Mouse (Mus musculus) lung, postnatal 4 days (tissue): ENCODE measurements around the gene Eef1akmt3.

ENCODE experiments used
- DNase-seq, 2 experiments: peaks; one replicate each; pipeline ENCODE4 v3.0.0; 2021

Eef1akmt3 gene

GRCm38 (mm10) chr10:127049395-127050118 lies 8.2 kb upstream of the Eef1akmt3 start:
- no peak for DNase-seq

GRCm38 (mm10) chr10:127048608-127049394 lies 7.5 kb upstream of the Eef1akmt3 start:
- no peak for DNase-seq

- no peak for DNase-seq
Measured at GRCm38 (mm10) chr10:127047954-127048353, 6.6 kb upstream of the Eef1akmt3 start, which contains the start of gene Cyp27b1. Gene Cyp27b1 (plus strand): TSS chr10:127048250.

GRCm38 (mm10) chr10:127043187-127043586 lies 1.9 kb upstream of the Eef1akmt3 start:
- DNase-seq, result no peak

- no peak for DNase-seq
Measured at GRCm38 (mm10) chr10:127042468-127043115, 1.3 kb upstream of the Eef1akmt3 start.

GRCm38 (mm10) chr10:127041774-127042338 lies 543 bp upstream of the Eef1akmt3 start:
- DNase-seq, result peak; percentile 91

- no peak for DNase-seq
Measured at GRCm38 (mm10) chr10:127040569-127041214, 621 bp downstream of the Eef1akmt3 start.

- no peak for DNase-seq
Measured at GRCm38 (mm10) chr10:127037641-127038040, 3.7 kb downstream of the Eef1akmt3 start.

GRCm38 (mm10) chr10:127036273-127036672 lies 5.0 kb downstream of the Eef1akmt3 start:
- no peak for DNase-seq

- no peak for DNase-seq
Measured at GRCm38 (mm10) chr10:127033301-127033741, 8.0 kb downstream of the Eef1akmt3 start.

- DNase-seq, result peak; percentile 92 to 95
Measured at GRCm38 (mm10) chr10:127030336-127031296, 10.7 kb downstream of the Eef1akmt3 start, which contains the start of gene Tsfm. Gene Tsfm (minus strand): TSS chr10:127030840.

- DNase-seq, result no peak
Measured at GRCm38 (mm10) chr10:127018422-127018821, 22.9 kb downstream of the Eef1akmt3 start.

GRCm38 (mm10) chr10:127017071-127017470 lies 24.2 kb downstream of the Eef1akmt3 start:
- DNase-seq, result no peak

- peak; percentile 34 to 43 for DNase-seq
Measured at GRCm38 (mm10) chr10:127016488-127016887, 24.8 kb downstream of the Eef1akmt3 start.

- DNase-seq, result no peak
Measured at GRCm38 (mm10) chr10:127003806-127004205, 37.5 kb downstream of the Eef1akmt3 start.

- no peak for DNase-seq
Measured at GRCm38 (mm10) chr10:127003334-127003733, 38.0 kb downstream of the Eef1akmt3 start.

GRCm38 (mm10) chr10:127002765-127003164 lies 38.5 kb downstream of the Eef1akmt3 start:
- no peak for DNase-seq

- no peak for DNase-seq
Measured at GRCm38 (mm10) chr10:127002056-127002455, 39.3 kb downstream of the Eef1akmt3 start.

- DNase-seq, result no peak
Measured at GRCm38 (mm10) chr10:127001297-127001696, 40.0 kb downstream of the Eef1akmt3 start.

- DNase-seq, result no peak
Measured at GRCm38 (mm10) chr10:127000529-127000928, 40.8 kb downstream of the Eef1akmt3 start, which contains the start of gene Avil. Gene Avil (plus strand): TSS chr10:127000709.
